Mouse (Mus musculus) lung, adult 2 months (tissue): Measurements from ENCODE around the gene Fcamr.

Experiments used
- CTCF ChIP-seq: fragments of 200-500 bp; IDR thresholded peaks from 2 replicates; pipeline ENCODE4 v1.5.1; 2011; ENCODE audit warnings: mild to moderate bottlenecking, low read length, control low read depth; ENCODE audit not compliant: insufficient read depth
- POLR2A ChIP-seq: fragments of 200-500 bp; IDR thresholded peaks from 2 replicates; pipeline ENCODE4 v1.6.1; 2011; ENCODE audit warnings: low read depth, mild to moderate bottlenecking, control low read depth, low read length, borderline replicate concordance; ENCODE audit errors: extremely low read depth

GRCm38 (mm10) chr1:130799399-130799798 lies 1.3 kb upstream of the Fcamr start:
- TF ChIP-seq CTCF: no peak
- no peak for TF ChIP-seq POLR2A
